ENCODE assay signal across 27 mouse cellular contexts in genomic region chr3:85449461-85449860, GRCm38 (mm10).
A peak's percentile ranks its signal among the peaks of the same experiment; 100 is the strongest.
DNase-seq lines count a peak whose midpoint lies in the region; ATAC-seq and TF ChIP-seq lines count a peak whose summit lies in the region.
"Had no signal": no experiment of that assay in that cellular context is flagged by ENCODE, and none has a peak within 500 bp of the region (broad histone marks: within the 10 kb centered on the region; RNA-seq: fewer than 3 reads in every experiment).

No protein-coding gene starts in this region.

- no peak for DNase-seq in cerebellum, postnatal 4 days (ENCODE audit: low spot score in 2 of 2)
- DNase-seq in left cerebral cortex, adult 2 months (ENCODE audit: extremely low spot score in 1 of 2, low spot score in 2 of 2) = no peak
- DNase-seq in left cerebral cortex, postnatal 14 days (ENCODE audit: low spot score in 2 of 2) = no peak
- DNase-seq in cerebellum, adult 9-10 months = peak; percentile 80
- DNase-seq in cerebellum, postnatal 36 days = peak; percentile 42 to 63
- no peak for DNase-seq in right cerebral cortex, postnatal 10 days (ENCODE audit: low spot score in 2 of 2)
- DNase-seq in right cerebral cortex, postnatal 36 days (ENCODE audit: low spot score in 2 of 2) = no peak
- DNase-seq: adrenal gland, postnatal 14 days; gastrocnemius, postnatal 10 days; heart, postnatal 14 days; kidney, adult 8-10 months; kidney, postnatal 10 days; lung, postnatal 36 days had no signal

- no peak overlapping the region for H3K4me3 ChIP-seq in left cerebral cortex, adult 2 months
- H3K4me3 ChIP-seq: embryonic facial prominence, embryonic 10.5 days; embryonic facial prominence, embryonic 15.5 days; forebrain, embryonic 15.5 days; heart, embryonic 13.5 days; hindbrain, embryonic 10.5 days; intestine, embryonic 15.5 days; limb, embryonic 13.5 days; lung, embryonic 15.5 days; midbrain, embryonic 12.5 days; myocyte; neural tube, embryonic 12.5 days; stomach, embryonic 15.5 days had no signal

- H3K27ac ChIP-seq in left cerebral cortex, adult 2 months = 0 out of 2 replicates have a peak overlapping the region, but pooled peaks have one; percentile 38
- H3K27ac ChIP-seq: embryonic facial prominence, embryonic 10.5 days; embryonic facial prominence, embryonic 15.5 days; forebrain, embryonic 15.5 days; heart, embryonic 13.5 days; hindbrain, embryonic 10.5 days; intestine, embryonic 15.5 days; limb, embryonic 13.5 days; lung, embryonic 15.5 days; midbrain, embryonic 12.5 days; neural tube, embryonic 12.5 days; stomach, embryonic 15.5 days had no signal

- TF ChIP-seq CTCF in left cerebral cortex, adult 2 months (IDR thresholded peaks at IDR 0.05) = no peak

- ATAC-seq in cerebellum, adult (ENCODE audit: insufficient number of reproducible peaks, low FRiP score, low TSS enrichment) = peak; percentile 80
- ATAC-seq: forebrain, embryonic 15.5 days; hindbrain, embryonic 16.5 days; intestine, embryonic 15.5 days had no signal

- intact Hi-C loops in left cerebral cortex, adult 2 months (cut with DNase I) = no loop called here
- intact Hi-C loops in left cerebral cortex, postnatal 14 days (cut with DNase I) = no loop called here

Comparison
In these comparisons a context has a peak if more than half of its experiments do, and no peak if none do; other contexts are left out.
1. DNase-seq: peak in cerebellum, adult 9-10 months (single experiment) and cerebellum, postnatal 36 days (2 of 2); none in cerebellum, postnatal 4 days (0 of 2), left cerebral cortex, adult 2 months (0 of 2), left cerebral cortex, postnatal 14 days (0 of 2), right cerebral cortex, postnatal 10 days (0 of 2) and right cerebral cortex, postnatal 36 days (0 of 2).